Mouse (Mus musculus) kidney, postnatal 14 days (tissue): ENCODE measurements around the gene Ikzf2.

Experiments
- DNase-seq: peaks from one replicate; pipeline ENCODE4 v3.0.0; 2022; ENCODE audit warnings: mixed read lengths

Gene Ikzf2

GRCm38 (mm10) chr1:69506011-69506410 lies 181.0 kb downstream of the Ikzf2 start:
- DNase-seq: no peak

- DNase-seq: no peak
Measured at GRCm38 (mm10) chr1:69500388-69500787, 186.7 kb downstream of the Ikzf2 start.

GRCm38 (mm10) chr1:69499652-69500051 lies 187.4 kb downstream of the Ikzf2 start:
- DNase-seq: no peak

GRCm38 (mm10) chr1:69498862-69499306 lies 188.2 kb downstream of the Ikzf2 start:
- DNase-seq: no peak

GRCm38 (mm10) chr1:69496055-69496454 lies 191.0 kb downstream of the Ikzf2 start:
- DNase-seq: no peak

GRCm38 (mm10) chr1:69493309-69494047 lies 193.6 kb downstream of the Ikzf2 start:
- DNase-seq: no peak

- DNase-seq: no peak
Measured at GRCm38 (mm10) chr1:69492013-69492412, 195.0 kb downstream of the Ikzf2 start.

GRCm38 (mm10) chr1:69489026-69489425 lies 198.0 kb downstream of the Ikzf2 start:
- DNase-seq: peak; percentile 21

GRCm38 (mm10) chr1:69488625-69489024 lies 198.4 kb downstream of the Ikzf2 start:
- DNase-seq: no peak
